Mouse (Mus musculus) erythroid progenitor cell, adult 5-6 weeks (primary cell): Measurements from ENCODE around the gene Bcat2. TPM values are rescaled to one million over a fixed set of nuclear protein-coding genes. Genes with fewer than 3 reads are reported as not detected.
A peak's percentile ranks its signal among the peaks of the same experiment; 100 is the strongest.

Experiments used
- ATAC-seq: replicated peaks from 2 replicates; pipeline ENCODE4 v1.8.0; 2016; ENCODE audit warnings: moderate number of reproducible peaks, mild to moderate bottlenecking, moderate TSS enrichment, inconsistent platforms; ENCODE audit not compliant: poor library complexity, low FRiP score, severe bottlenecking
- total RNA-seq, 2 experiments: library from RNA; stranded (forward) in 1 of 2; stranded (reverse) in 1 of 2; fragments of 150-400 nt in 1 of 2; fragments of 186-747, 209-891 nt in 1 of 2; gene quantifications; 2 replicates each; pipeline versions ENCODE4 v1.2.3 to v1.2.4; 2015 to 2017; ENCODE audit warnings: low replicate concordance in 2 of 2

Bcat2 gene
- total RNA-seq, 2 experiments from 2014 or later, result 8.4 to 22.0 TPM

DNA sequence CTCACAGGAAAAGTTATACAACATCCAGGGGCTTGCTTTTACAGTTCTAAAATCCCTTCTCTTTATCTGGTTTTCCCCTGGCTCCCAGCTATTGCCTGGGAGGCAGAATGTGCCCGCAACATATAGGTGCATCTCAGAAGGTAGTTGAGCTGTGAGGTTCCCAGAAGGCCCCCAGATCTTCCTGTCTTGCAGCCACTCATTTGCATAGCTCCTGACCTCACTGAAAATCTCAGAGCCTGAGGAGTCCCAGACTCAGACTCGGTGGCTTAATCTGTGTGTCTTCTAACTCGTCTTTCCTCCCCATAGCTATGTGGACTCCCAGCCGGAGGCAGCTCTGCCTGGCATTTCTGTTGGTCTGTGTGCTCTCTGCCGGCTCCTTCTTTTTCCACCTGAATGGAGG is 48.4 kb downstream of the Bcat2 start:
- no peak for ATAC-seq

DNA sequence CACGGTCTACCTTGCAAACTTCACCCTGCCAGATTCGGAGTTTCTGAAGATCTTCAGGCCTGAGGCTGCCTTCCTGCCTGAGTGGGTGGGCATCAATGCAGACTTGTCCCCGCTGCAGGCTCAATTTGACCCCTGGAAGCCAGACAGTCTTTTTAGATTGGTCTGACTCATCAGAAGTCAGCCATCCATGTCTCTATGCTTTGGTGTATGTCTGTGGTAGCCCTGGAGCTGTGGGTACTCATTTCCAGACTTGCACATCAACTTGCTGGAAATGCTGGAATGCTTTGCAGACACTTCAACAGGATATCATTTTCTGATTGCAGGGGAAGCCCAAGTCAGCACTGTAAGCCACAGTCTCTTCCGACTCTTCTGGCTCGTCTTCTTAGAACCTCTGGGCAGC is 49.6 kb downstream of the Bcat2 start:
- ATAC-seq, result no peak

DNA sequence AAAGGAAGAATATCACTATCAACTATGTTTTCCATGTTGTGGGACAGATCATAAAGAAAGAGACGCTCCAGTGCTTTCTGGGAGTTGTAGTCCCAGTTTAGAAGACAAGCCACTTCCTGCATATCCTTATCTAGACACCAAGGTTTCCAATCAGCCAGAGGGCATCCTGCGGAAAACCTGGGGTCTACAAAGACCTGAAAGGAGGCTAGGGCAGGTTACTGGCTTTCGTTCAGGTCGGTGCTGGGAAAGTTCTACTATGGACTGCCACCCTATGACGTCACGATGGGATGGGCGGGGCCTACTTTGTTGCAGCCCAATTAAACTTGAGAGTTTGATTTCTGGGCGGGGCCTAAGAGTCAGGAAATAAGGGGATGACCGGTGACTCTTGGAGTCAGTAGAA is 51.5 kb downstream of the Bcat2 start, which contains the start of gene Izumo1:
Gene Izumo1 (plus strand): TSS at position 369 of the 400 bp plus-strand sequence.
- no peak for ATAC-seq

GRCm38 (mm10) chr7:45623507-45623906 is 53.6 kb downstream of the Bcat2 start:
- no peak for ATAC-seq

DNA sequence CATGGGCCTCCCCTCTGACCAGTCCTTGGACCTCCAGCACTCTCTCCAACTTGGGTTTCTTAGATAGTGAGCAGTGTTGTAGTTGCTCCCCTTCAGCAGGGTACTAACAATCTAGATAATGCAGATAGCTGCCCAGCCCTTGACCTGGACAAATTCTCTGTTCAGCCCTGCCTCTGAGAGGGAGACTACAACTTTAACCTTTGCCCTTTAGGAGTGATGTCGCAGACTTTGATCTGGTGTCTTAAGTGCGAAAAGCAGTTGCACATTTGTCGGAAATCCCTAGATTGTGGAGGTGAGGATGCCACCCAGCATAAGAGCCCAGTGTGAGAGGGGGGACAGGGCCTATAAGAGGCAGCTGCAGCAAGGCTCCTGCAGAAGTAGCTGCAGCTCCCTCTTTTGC is 54.8 kb downstream of the Bcat2 start:
- no peak for ATAC-seq

- no peak for ATAC-seq
Measured at GRCm38 (mm10) chr7:45625481-45625880, 55.5 kb downstream of the Bcat2 start.

DNA sequence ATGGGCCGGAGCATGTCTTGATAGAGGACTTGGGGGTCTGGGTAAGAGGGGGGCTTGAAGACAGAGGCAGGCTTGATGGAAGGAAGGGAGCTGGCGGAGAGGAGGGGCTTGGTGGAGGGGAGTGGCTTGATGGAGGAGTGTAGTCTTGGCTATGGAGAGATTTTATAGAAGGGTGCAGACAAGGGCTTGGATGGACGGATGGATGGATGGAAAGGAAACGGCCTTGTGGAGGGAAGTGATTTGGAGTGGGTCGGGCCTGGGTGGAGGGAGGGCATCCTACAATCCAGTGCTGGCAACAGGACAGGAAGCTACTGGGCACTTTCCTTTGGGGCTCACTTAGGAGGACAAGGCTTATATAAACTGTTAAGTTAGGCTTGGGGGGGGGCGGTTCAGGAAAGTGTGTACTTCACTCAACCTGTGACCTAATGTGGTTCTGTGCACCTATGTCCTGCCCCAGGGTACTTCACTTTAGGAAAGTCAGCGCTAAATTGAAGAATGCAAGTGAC is 56.7 kb downstream of the Bcat2 start:
- no peak for ATAC-seq

DNA sequence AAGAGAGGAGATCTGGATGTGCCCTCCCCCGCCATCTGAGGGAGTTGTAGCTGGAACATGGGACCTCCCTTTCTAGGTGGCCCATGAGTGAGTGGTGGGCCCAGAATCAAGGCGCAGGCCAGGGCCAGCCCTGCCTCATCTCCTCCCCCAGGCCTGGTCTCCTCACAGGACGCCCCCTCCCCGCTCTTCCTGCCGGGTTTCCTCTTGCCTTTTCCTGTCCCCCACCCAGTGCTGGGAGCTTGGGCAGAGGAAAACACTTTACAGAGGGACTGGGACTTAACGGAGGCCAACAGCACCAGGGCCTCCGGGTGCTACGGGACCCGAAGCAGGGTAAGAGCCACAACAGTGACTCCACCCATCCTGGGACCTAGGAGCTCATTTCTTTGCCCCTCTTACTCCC is 57.3 kb downstream of the Bcat2 start, which contains the start of gene Rasip1:
Gene Rasip1 (plus strand): TSS at position 228 of the 400 bp plus-strand sequence.
- ATAC-seq, result no peak

- ATAC-seq, result peak; percentile 86
Measured at GRCm38 (mm10) chr7:45628364-45629294, 58.7 kb downstream of the Bcat2 start.

GRCm38 (mm10) chr7:45630064-45630907 is 60.3 kb downstream of the Bcat2 start:
- ATAC-seq, result no peak

- ATAC-seq, result no peak
Measured at GRCm38 (mm10) chr7:45632499-45632898, 62.5 kb downstream of the Bcat2 start.

- no peak for ATAC-seq
Measured at GRCm38 (mm10) chr7:45634946-45635681, 65.2 kb downstream of the Bcat2 start.

DNA sequence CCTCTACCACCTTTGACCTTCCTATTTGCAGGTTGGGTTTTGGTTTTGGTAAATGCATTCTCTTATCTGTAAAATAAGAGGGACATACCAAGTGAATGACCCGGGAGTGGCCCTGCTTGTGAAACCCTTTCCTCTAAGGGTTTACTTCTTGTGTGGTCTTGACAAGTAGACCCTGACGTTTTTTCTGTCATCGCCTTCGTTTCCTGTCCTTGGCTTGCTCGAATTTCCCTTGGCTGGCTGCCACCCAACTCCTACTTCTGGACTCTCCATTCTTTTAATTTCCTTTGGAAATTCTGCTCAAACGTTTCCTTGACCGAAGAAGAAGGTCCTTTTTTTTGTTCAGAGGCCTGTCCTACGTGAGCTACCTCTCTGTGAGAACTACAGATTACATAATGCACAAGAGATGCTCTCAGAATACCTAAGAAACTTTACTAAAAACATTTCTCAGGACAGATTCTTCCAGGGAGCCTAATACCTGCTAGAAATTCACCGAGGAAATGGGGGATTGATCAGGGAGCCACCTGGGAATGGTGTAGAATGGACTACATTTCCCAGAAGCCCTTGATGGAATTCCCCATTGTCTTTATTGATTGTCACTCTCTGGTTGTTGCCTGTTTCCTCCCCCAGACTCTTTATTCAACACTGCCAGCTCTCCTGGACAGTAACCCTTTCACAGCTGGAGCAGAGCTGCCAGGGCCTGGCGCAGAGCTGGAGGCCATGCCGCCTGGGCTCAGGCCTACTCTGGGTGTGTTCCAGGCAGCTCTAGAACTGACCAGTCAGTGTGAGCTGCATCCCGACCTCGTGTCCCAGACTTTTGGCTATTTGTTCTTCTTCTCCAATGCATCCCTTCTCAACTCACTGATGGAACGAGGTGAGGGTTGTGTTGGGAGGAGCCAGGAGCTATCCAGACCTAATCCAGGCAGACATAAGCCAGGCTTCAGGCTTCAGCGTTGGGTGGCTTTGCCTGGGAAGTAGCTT is 66.0 kb downstream of the Bcat2 start:
- no peak for ATAC-seq

DNA sequence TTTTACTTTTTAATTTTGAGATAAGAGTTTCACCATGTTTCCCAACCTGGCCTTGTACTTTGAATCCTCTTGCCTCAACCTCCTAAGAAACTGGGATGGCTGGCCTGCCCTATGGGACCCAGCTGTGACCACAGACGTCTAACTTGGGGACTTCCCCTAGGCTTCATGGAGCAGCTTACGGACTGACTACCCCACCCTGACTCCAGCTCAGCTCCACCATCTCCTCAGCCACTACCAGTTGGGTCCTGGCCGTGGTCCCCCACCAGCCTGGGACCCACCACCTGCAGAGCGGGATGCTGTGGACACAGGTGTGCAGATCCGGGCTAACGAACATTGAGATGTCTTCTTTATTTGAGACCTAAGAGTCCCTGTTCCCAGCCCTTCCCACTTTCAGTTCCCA is 67.8 kb downstream of the Bcat2 start:
- no peak for ATAC-seq

DNA sequence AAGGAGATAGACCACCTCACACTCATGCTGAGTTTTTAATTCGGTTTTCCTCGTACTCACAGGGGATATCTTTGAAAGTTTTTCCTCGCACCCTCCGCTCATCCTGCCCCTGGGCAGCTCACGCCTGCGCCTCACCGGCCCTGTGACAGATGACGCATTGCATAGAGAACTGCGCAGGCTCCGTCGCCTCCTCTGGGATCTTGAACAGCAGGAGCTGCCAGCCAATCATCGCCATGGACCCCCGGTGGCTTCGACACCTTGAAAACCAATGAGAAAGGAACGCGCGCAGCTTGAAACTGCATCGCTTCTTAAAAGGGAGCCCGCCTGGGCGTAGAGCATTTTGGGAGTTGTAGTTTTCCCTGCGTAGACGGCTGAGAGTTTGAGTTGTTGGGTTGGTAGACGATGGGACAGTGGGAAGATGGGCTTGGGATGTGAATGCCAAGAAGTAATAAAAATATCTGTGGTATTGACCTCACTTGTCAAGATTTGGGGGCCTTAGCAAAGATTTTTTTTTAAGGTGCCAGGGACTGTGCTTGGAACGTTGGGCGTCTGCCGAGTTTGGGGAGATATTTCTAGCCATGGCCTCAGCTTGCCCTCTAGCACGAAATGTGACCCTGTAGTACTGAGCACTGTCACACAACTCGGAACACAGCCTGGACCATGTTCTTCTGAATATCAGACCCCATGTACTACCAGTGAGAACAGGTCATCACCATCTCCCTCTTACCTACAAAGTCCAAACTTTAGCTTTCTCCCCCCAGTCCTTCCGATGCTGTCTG is 68.9 kb downstream of the Bcat2 start:
- ATAC-seq, result no peak
